Mouse (Mus musculus): ENCODE data around the gene Ccl26.
A peak's percentile ranks its signal among the peaks of the same experiment; 100 is the strongest.

Ccl26 gene

GRCm38 (mm10) chr5:135537326-135537725, 26.0 kb downstream of the Ccl26 start:
- DNase-seq: peak; percentile 9 to 48

- DNase-seq: no peak
Observed at GRCm38 (mm10) chr5:135535867-135536266, 27.5 kb downstream of the Ccl26 start.

- DNase-seq: no peak
Observed at GRCm38 (mm10) chr5:135533431-135533830, 29.9 kb downstream of the Ccl26 start.

GRCm38 (mm10) chr5:135531306-135531845, 32.0 kb downstream of the Ccl26 start:
- DNase-seq: no peak

- DNase-seq: no peak
Observed at GRCm38 (mm10) chr5:135529964-135530363, 33.4 kb downstream of the Ccl26 start.

GRCm38 (mm10) chr5:135529310-135529709, 34.1 kb downstream of the Ccl26 start:
- DNase-seq: no peak

- DNase-seq: no peak
Observed at GRCm38 (mm10) chr5:135527986-135528385, 35.4 kb downstream of the Ccl26 start.

- no peak for DNase-seq
Observed at GRCm38 (mm10) chr5:135524660-135525560, 38.5 kb downstream of the Ccl26 start.

- DNase-seq: no peak
Observed at GRCm38 (mm10) chr5:135524087-135524486, 39.3 kb downstream of the Ccl26 start.

GRCm38 (mm10) chr5:135522111-135522722, 41.2 kb downstream of the Ccl26 start:
- DNase-seq: no peak

- no peak for DNase-seq
Observed at GRCm38 (mm10) chr5:135517348-135517883, 46.0 kb downstream of the Ccl26 start.

GRCm38 (mm10) chr5:135513131-135513530, 50.2 kb downstream of the Ccl26 start:
- DNase-seq: no peak

- DNase-seq: no peak
Observed at GRCm38 (mm10) chr5:135511105-135511504, 52.3 kb downstream of the Ccl26 start.

Data from thymus, adult 18-20 months (tissue).